Mouse (Mus musculus): ENCODE measurements around the gene Ino80e. TPM values are rescaled to one million over a fixed set of nuclear protein-coding genes. Genes with fewer than 3 reads are reported as not detected.
A peak's percentile ranks its signal among the peaks of the same experiment; 100 is the strongest.

Gene Ino80e
- polyA plus RNA-seq, 1 experiment, result 105 TPM

GRCm38 (mm10) chr7:126816494-126816893 is 45.7 kb downstream of the Ino80e start:
- Histone ChIP-seq H3K79me3 (ENCODE audit: low read depth) (no peaks in the 10 kb centered on the region), H3ac (ENCODE audit: control insufficient read depth, insufficient read length, low read depth) (no peak overlapping the region), H3K27me3 (ENCODE audit: control insufficient read depth, insufficient read depth, insufficient read length) (no peaks in the 10 kb centered on the region), H3K36me3 (ENCODE audit: control insufficient read depth, insufficient read depth) (no peaks in the 10 kb centered on the region), H3K79me2 (ENCODE audit: control insufficient read depth, insufficient read depth) (no peaks in the 10 kb centered on the region), H3K4me3 (ENCODE audit: insufficient read depth, poor library complexity, severe bottlenecking) (no peak overlapping the region)
- peak; percentile 66 for TF ChIP-seq CEBPB (IDR thresholded peaks at IDR 0.05; ENCODE audit: low read depth)
- no peak for TF ChIP-seq MAX (IDR thresholded peaks at IDR 0.05)

GRCm38 (mm10) chr7:126815726-126816222 is 46.4 kb downstream of the Ino80e start:
- Histone ChIP-seq H3K79me2 (ENCODE audit: control insufficient read depth, insufficient read depth) (no peaks in the 10 kb centered on the region), H3K36me3 (ENCODE audit: control insufficient read depth, insufficient read depth) (no peaks in the 10 kb centered on the region), H3K4me3 (ENCODE audit: insufficient read depth, poor library complexity, severe bottlenecking) (no peak overlapping the region), H3K79me3 (ENCODE audit: low read depth) (no peaks in the 10 kb centered on the region), H3K27me3 (ENCODE audit: control insufficient read depth, insufficient read depth, insufficient read length) (no peaks in the 10 kb centered on the region), H3ac (ENCODE audit: control insufficient read depth, insufficient read length, low read depth) (no peak overlapping the region)
- TF ChIP-seq CEBPB (IDR thresholded peaks at IDR 0.05; ENCODE audit: low read depth) (no peak), USF1 (IDR thresholded peaks at IDR 0.05; ENCODE audit: low read depth) (no peak), MYOG (IDR thresholded peaks at IDR 0.05; ENCODE audit: control insufficient read depth, extremely low read depth, insufficient read length) (no peak), FOSL1 (IDR thresholded peaks at IDR 0.05; ENCODE audit: insufficient read depth, low read length, poor library complexity, severe bottlenecking) (no peak), MYOD1 (IDR thresholded peaks at IDR 0.05; ENCODE audit: control insufficient read depth, insufficient read length, low read depth) (no peak), MAX (IDR thresholded peaks at IDR 0.05) (no peak), CTCF (IDR thresholded peaks at IDR 0.05; ENCODE audit: control insufficient read depth, insufficient read depth, insufficient read length) (no peak)

- Histone ChIP-seq H3ac (ENCODE audit: control insufficient read depth, insufficient read length, low read depth) (no peak overlapping the region), H3K36me3 (ENCODE audit: control insufficient read depth, insufficient read depth) (no peaks in the 10 kb centered on the region), H3K4me3 (ENCODE audit: insufficient read depth, poor library complexity, severe bottlenecking) (no peak overlapping the region), H3K79me3 (ENCODE audit: low read depth) (peaks cover 2% of the 10 kb centered on the region), H3K27me3 (ENCODE audit: control insufficient read depth, insufficient read depth, insufficient read length) (no peaks in the 10 kb centered on the region), H3K79me2 (ENCODE audit: control insufficient read depth, insufficient read depth) (peaks cover 20% of the 10 kb centered on the region)
- TF ChIP-seq CTCF (IDR thresholded peaks at IDR 0.05; ENCODE audit: control insufficient read depth, insufficient read depth, insufficient read length) (no peak), MAX (IDR thresholded peaks at IDR 0.05) (no peak), MYOG (IDR thresholded peaks at IDR 0.05; ENCODE audit: control insufficient read depth, extremely low read depth, insufficient read length) (no peak), CEBPB (IDR thresholded peaks at IDR 0.05; ENCODE audit: low read depth) (no peak)
Observed at GRCm38 (mm10) chr7:126809723-126810369, 52.3 kb downstream of the Ino80e start.

GRCm38 (mm10) chr7:126808703-126809455 is 53.3 kb downstream of the Ino80e start:
- Histone ChIP-seq H3K27me3 (ENCODE audit: control insufficient read depth, insufficient read depth, insufficient read length) (no peaks in the 10 kb centered on the region), H3K36me3 (ENCODE audit: control insufficient read depth, insufficient read depth) (no peaks in the 10 kb centered on the region)
- TF ChIP-seq MAX (IDR thresholded peaks at IDR 0.05) (peak; percentile 60), MYOG (IDR thresholded peaks at IDR 0.05; ENCODE audit: control insufficient read depth, extremely low read depth, insufficient read length) (no peak)

GRCm38 (mm10) chr7:126807405-126807804 is 54.8 kb downstream of the Ino80e start:
- peaks cover 20% of the 10 kb centered on the region for H3K79me2 ChIP-seq (ENCODE audit: control insufficient read depth, insufficient read depth)
- TF ChIP-seq CEBPB (IDR thresholded peaks at IDR 0.05; ENCODE audit: low read depth) (no peak), MYOG (IDR thresholded peaks at IDR 0.05; ENCODE audit: control insufficient read depth, extremely low read depth, insufficient read length) (no peak)

More at GRCm38 (mm10) chr7:126808703-126809455, 53.3 kb downstream of the Ino80e start:
- Histone ChIP-seq H3K79me3 (ENCODE audit: low read depth) (peaks cover 2% of the 10 kb centered on the region), H3ac (ENCODE audit: control insufficient read depth, insufficient read length, low read depth) (peak overlapping the region; percentile 81), H3K79me2 (ENCODE audit: control insufficient read depth, insufficient read depth) (peaks cover 20% of the 10 kb centered on the region), H3K4me3 (ENCODE audit: insufficient read depth, poor library complexity, severe bottlenecking) (peak overlapping the region; percentile 42)

GRCm38 (mm10) chr7:126806956-126807355 is 55.2 kb downstream of the Ino80e start:
- no peak overlapping the region for H3K4me3 ChIP-seq (ENCODE audit: insufficient read depth, poor library complexity, severe bottlenecking)
- H3K79me3 ChIP-seq (ENCODE audit: low read depth), result peaks cover 2% of the 10 kb centered on the region
- no peak for TF ChIP-seq USF1 (IDR thresholded peaks at IDR 0.05; ENCODE audit: low read depth)
- no peak for TF ChIP-seq CEBPB (IDR thresholded peaks at IDR 0.05; ENCODE audit: low read depth)
- TF ChIP-seq MYOD1 (IDR thresholded peaks at IDR 0.05; ENCODE audit: control insufficient read depth, insufficient read length, low read depth), result no peak
- TF ChIP-seq CTCF (IDR thresholded peaks at IDR 0.05; ENCODE audit: control insufficient read depth, insufficient read depth, insufficient read length), result no peak
- TF ChIP-seq MAX (IDR thresholded peaks at IDR 0.05), result no peak
- TF ChIP-seq FOSL1 (IDR thresholded peaks at IDR 0.05; ENCODE audit: insufficient read depth, low read length, poor library complexity, severe bottlenecking), result no peak
- TF ChIP-seq MYOG (IDR thresholded peaks at IDR 0.05; ENCODE audit: control insufficient read depth, extremely low read depth, insufficient read length), result no peak
- no peaks in the 10 kb centered on the region for H3K36me3 ChIP-seq (ENCODE audit: control insufficient read depth, insufficient read depth)
- peaks cover 20% of the 10 kb centered on the region for H3K79me2 ChIP-seq (ENCODE audit: control insufficient read depth, insufficient read depth)
- no peaks in the 10 kb centered on the region for H3K27me3 ChIP-seq (ENCODE audit: control insufficient read depth, insufficient read depth, insufficient read length)
- H3ac ChIP-seq (ENCODE audit: control insufficient read depth, insufficient read length, low read depth), result no peak overlapping the region

More at GRCm38 (mm10) chr7:126807405-126807804, 54.8 kb downstream of the Ino80e start:
- peaks cover 2% of the 10 kb centered on the region for H3K79me3 ChIP-seq (ENCODE audit: low read depth)
- no peaks in the 10 kb centered on the region for H3K27me3 ChIP-seq (ENCODE audit: control insufficient read depth, insufficient read depth, insufficient read length)
- H3K36me3 ChIP-seq (ENCODE audit: control insufficient read depth, insufficient read depth), result no peaks in the 10 kb centered on the region
- H3K4me3 ChIP-seq (ENCODE audit: insufficient read depth, poor library complexity, severe bottlenecking), result no peak overlapping the region
- H3ac ChIP-seq (ENCODE audit: control insufficient read depth, insufficient read length, low read depth), result peak overlapping the region; percentile 42

Data from C2C12 (cell line).